Mouse (Mus musculus): ENCODE measurements around the gene Drc3. TPM values are rescaled to one million over a fixed set of nuclear protein-coding genes. Genes with fewer than 3 reads are reported as not detected.

Gene Drc3
- under 1 TPM in 1 of 2 experiments, not detected in 1; 0.26 TPM for total RNA-seq (2023)

DNA sequence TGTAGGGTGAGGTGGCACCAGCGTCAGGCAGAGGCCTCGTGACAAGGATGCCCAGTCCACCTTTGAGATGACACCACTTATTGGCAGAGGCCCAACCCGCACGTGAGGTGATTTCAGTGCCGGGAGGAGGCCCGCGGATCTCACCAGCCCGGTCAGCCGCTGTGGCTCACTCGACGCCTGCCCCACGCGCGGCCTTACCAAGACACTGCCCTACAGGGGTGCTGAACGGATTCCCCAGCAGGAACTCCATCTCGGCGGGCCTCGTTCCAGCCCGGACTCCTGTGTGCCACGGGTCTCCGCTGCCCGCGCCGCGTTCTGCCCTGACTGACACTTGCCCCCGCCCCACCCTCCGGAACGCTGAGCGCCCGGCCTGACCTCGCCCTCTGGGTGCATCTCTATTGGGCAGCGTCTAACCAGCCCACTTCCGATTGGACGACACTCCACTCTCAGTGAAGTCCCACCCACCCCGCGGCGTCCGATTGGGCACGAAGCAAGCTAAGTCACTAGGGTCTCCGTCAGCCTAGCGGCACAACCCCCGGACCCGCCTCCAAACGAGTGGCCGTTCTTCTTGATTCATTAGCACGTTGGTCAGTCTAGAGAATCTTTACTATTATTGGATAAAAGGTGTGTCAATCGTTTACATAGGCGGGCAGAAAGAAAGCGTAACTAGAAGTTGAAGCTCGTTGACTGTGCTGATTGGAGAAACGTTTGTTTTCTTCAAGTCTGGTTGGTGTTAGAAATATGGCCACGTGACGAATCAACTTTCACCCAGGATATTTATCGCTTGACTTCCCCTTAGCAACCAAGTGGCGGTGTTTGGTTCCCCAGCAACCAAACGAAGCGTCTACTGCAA, at the start of gene Drc3, which contains the start of gene Tom1l2:
Drc3 (plus strand) TSS at position 771 of the 853 bp plus-strand sequence.
Tom1l2 (minus strand) TSS at position 347 of the 853 bp plus-strand sequence.

DNA sequence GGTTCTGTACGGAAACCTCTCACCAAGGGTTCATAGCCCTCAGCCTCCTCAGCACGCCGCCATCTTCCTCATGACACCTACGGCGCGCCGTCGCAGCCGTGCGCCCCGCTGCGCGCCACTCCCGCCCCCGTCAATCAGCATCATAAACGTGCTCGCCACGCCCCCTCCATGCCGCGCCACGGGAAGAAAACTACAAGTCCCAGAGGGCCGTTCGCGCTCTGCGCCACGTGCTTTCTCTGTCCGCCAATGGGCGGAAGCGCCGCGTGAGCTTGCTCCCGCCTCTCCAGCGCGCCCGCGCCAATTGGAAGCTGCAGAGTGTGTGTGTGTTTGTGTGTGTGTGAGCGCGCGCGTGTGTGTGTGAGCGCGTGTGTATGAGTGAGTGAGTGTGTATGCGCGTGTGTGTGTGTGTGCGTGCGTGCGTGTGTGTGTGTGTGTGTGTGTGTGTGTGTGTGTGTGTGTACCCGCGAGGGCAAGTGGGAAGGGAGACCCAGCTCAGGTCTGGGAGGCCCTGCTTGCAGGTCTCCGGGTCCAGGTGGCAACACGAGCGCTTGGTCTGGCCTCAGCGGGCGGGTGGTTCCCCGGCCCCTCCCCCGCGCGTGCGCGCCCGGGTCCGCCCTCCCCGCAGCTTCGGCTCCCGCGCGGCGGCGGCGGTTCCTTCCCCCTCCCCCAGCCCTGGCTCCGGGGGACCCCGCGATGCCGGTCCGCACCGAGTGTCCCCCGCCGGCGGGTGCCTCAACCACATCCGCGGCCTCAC, 64.0 kb downstream of the Drc3 start, which contains the start of gene Gid4:
Gid4 (plus strand) TSS at position 183 of the 754 bp plus-strand sequence.

GRCm38 (mm10) chr11:60417717-60418472, 64.8 kb downstream of the Drc3 start, which contains the start of gene Atpaf2:
Atpaf2 (minus strand) TSS chr11:60418457.

Other genes starting within 250 kb of the Drc3 start
- gene Rai1, start 248.3 kb upstream of the Drc3 start, total RNA-seq (2023) = 10 to 100 TPM; 36.7 to 45.4 TPM
- 100 to 1,000 TPM; 135 to 147 TPM for gene Srebf1, start 130.7 kb upstream of the Drc3 start, total RNA-seq (2023)
- 10 to 100 TPM; 23.3 to 27.6 TPM for gene Tom1l2, start 424 bp upstream of the Drc3 start, total RNA-seq (2023)
- gene Gid4, start 63.8 kb downstream of the Drc3 start, total RNA-seq (2023) = 10 to 100 TPM; 11.8 to 13.3 TPM
- 10 to 100 TPM; 16.3 to 19.5 TPM for gene Atpaf2, start 65.1 kb downstream of the Drc3 start, total RNA-seq (2023)
- gene Drg2, start 101.3 kb downstream of the Drc3 start, total RNA-seq (2023) = 10 to 100 TPM; 31.7 to 38.2 TPM
- gene Myo15, start 116.0 kb downstream of the Drc3 start, total RNA-seq (2023) = under 1 TPM; 0.24 to 0.29 TPM
- 10 to 100 TPM; 57.3 to 58.0 TPM for gene Alkbh5, start 183.1 kb downstream of the Drc3 start, total RNA-seq (2023)